Mouse (Mus musculus) lung, postnatal 0 days (tissue): ENCODE data around the gene Carnmt1. TPM values are rescaled to one million over a fixed set of nuclear protein-coding genes. Genes with fewer than 3 reads are reported as not detected.

Experiments used
- ATAC-seq: fragments of 200-750 bp; cut with Nextera tagmentation; 2 replicates; pipeline ENCODE4 v1.8.0; 2017; ENCODE audit warnings: moderate library complexity
- DNase-seq: peaks from one replicate; pipeline ENCODE4 v3.0.0-alpha.2; 2016; ENCODE audit warnings: low spot score
- H3K27ac ChIP-seq: fragments of 300-500 bp; sonication (generic); 2 replicates; pipeline ENCODE4 v1.5.1; 2014; ENCODE audit warnings: antibody characterized with exemption, mild to moderate bottlenecking, low read length, mixed read lengths
- H3K27me3 ChIP-seq: fragments of 300-500 bp; sonication (generic); replicated peaks from 2 replicates; pipeline ENCODE4 v1.6.1; 2014; ENCODE audit warnings: low read length, mixed read lengths; ENCODE audit not compliant: insufficient read depth
- H3K36me3 ChIP-seq: fragments of 300-500 bp; sonication (generic); 2 replicates; pipeline ENCODE4 v1.6.1; 2014; ENCODE audit warnings: low read length, mixed read lengths; ENCODE audit not compliant: insufficient read depth
- H3K4me1 ChIP-seq: fragments of 300-500 bp; sonication (generic); 2 replicates; pipeline ENCODE4 v1.6.1; 2014; ENCODE audit warnings: antibody characterized with exemption, low read depth, low read length, mixed read lengths; ENCODE audit not compliant: insufficient read depth
- H3K4me2 ChIP-seq: fragments of 300-500 bp; sonication (generic); replicated peaks from 2 replicates; pipeline ENCODE4 v1.6.1; 2014; ENCODE audit warnings: low read depth, mild to moderate bottlenecking, low read length, moderate library complexity, mixed read lengths
- H3K4me3 ChIP-seq: fragments of 300-500 bp; sonication (generic); 2 replicates; pipeline ENCODE4 v1.5.1; 2014; ENCODE audit warnings: low read depth, low read length
- H3K9ac ChIP-seq: fragments of 300-500 bp; sonication (generic); replicated peaks from 2 replicates; pipeline ENCODE4 v1.6.1; 2014; ENCODE audit warnings: low read depth, mild to moderate bottlenecking
- H3K9me3 ChIP-seq: fragments of 300-500 bp; sonication (generic); 2 replicates; pipeline ENCODE4 v1.6.1; 2016; ENCODE audit warnings: low read length, mixed read lengths
- CTCF ChIP-seq: IDR thresholded peaks from 2 replicates; pipeline ENCODE4 v1.5.1; 2016; ENCODE audit warnings: antibody characterized with exemption, mild to moderate bottlenecking
- EP300 ChIP-seq: IDR thresholded peaks from 2 replicates; pipeline ENCODE4 v1.6.1; 2016; ENCODE audit warnings: antibody characterized with exemption, mild to moderate bottlenecking, control low read depth
- WGBS: fragments of 180-500 bp; shearing (Covaris S2); extraction: QIAGEN DNeasy Blood & Tissue Kit; methylation state at CpG from one replicate; pipeline ENCODE4 v1.1.7; 2014; 5-methylcytosine and 5-hydroxymethylcytosine counted together
- polyA plus RNA-seq: library from polyadenylated mRNA; unstranded; fragments of >200 nt; fragmentation: Nextera tagmentation; extraction: Ambion mirVana; gene quantifications from 2 replicates; pipeline ENCODE4 v1.2.1, GENCODE M21; 2015

Gene Carnmt1
- polyA plus RNA-seq, 1 experiment from 2014 or later = 21.1 TPM

DNA sequence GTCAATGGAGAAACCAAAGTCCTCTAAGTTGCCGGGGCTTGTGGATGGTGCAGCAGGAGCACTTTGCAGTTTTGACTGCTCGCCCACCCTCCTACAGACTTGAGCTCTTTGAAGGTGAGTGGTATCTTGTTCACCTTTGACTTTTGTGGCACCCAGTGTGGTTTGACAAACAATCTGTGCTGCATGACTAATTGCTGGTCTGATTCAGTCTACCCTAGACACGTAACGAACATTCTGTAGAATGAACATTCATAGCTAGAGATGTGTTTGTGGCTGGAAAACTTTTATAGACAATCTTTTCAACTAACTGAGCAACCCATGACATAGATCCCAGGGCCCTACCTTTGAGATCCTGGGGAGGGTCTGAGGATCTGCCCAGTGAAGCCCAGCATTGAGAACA is 76.8 kb downstream of the Carnmt1 start:
- ATAC-seq (no peak), DNase-seq (no peak)
- Histone ChIP-seq H3K27ac (no peak overlapping the region), H3K36me3 (no peaks in the 10 kb centered on the region), H3K27me3 (no peaks in the 10 kb centered on the region), H3K4me1 (no peaks in the 10 kb centered on the region), H3K9ac (no peak overlapping the region), H3K4me3 (no peak overlapping the region), H3K4me2 (no peak overlapping the region), H3K9me3 (no peaks in the 10 kb centered on the region)
- no peak for TF ChIP-seq EP300
- no peak for TF ChIP-seq CTCF
- WGBS = 83% methylated on average over 4 of the region's 4 CpGs

DNA sequence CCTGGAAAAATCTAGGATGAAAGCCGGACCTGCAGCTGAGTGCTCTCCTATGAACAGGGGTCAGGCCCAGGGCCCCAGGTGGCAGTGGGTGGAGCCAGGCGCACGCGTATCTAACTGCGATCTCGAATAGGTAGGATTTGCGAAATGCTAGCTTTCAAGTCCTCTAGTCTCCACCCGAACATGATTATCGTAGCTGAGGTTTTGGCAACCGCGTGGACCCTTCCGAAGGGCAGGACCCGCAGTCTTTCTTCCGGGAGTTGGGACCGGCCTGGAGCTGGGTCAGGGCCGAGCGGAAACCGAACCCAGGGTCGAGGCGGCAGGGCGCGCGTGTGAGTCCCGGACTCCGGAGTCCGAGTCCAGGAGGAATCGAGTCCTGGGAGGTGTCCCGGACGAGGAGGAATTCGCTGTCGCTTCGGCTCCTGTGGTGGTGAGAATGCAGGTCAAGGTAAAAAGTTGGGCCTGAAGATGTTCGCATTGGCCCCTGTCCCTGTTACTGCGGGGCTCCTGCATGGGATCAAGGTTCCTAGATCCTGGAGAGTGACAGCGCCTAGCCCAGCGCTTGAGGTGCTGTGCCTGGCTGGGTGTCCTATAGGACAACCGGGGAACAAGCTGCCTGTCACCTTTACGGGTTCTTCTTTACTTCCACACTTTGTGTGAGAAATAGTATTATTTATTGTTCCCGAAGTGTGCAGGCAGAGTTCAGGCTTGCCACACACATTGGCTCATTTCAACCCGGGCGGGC is 79.2 kb downstream of the Carnmt1 start, which contains the start of gene Trpm6:
TSS of gene Trpm6 (plus strand) at position 386 of the 742 bp plus-strand sequence.
- no peaks in the 10 kb centered on the region for H3K36me3 ChIP-seq
- H3K4me1 ChIP-seq = no peaks in the 10 kb centered on the region
- peak within 1 kb of the TSS; percentile 4 for H3K9ac ChIP-seq
- peak; percentile 87 for ATAC-seq
- H3K4me2 ChIP-seq = peak within 1 kb of the TSS; percentile 72
- DNase-seq = peak; percentile 57
- H3K27me3 ChIP-seq = no peaks in the 10 kb centered on the region
- H3K4me3 ChIP-seq = peak within 1 kb of the TSS; percentile 44
- peak within 1 kb of the TSS; percentile 73 for H3K27ac ChIP-seq
- TF ChIP-seq EP300 (no peak), CTCF (no peak)
- 4% methylated on average over 41 of the region's 41 CpGs for WGBS
- H3K9me3 ChIP-seq = no peaks in the 10 kb centered on the region

Other genes starting within 250 kb of the Carnmt1 start
- gene Ostf1, start 38.9 kb upstream of the Carnmt1 start, polyA plus RNA-seq = 215 and 248 TPM in 2 replicates
- 5.0 and 7.4 TPM in 2 replicates for gene Nmrk1, start 38.8 kb upstream of the Carnmt1 start, polyA plus RNA-seq
- gene D030056L22Rik, start 42.4 kb downstream of the Carnmt1 start, polyA plus RNA-seq = 18.5 and 19.8 TPM in 2 replicates
- gene Trpm6, start 79.2 kb downstream of the Carnmt1 start, polyA plus RNA-seq = 4.5 and 5.7 TPM in 2 replicates